Comparison of ENCODE assay signal across 8 mouse cellular contexts in the genomic region with DNA sequence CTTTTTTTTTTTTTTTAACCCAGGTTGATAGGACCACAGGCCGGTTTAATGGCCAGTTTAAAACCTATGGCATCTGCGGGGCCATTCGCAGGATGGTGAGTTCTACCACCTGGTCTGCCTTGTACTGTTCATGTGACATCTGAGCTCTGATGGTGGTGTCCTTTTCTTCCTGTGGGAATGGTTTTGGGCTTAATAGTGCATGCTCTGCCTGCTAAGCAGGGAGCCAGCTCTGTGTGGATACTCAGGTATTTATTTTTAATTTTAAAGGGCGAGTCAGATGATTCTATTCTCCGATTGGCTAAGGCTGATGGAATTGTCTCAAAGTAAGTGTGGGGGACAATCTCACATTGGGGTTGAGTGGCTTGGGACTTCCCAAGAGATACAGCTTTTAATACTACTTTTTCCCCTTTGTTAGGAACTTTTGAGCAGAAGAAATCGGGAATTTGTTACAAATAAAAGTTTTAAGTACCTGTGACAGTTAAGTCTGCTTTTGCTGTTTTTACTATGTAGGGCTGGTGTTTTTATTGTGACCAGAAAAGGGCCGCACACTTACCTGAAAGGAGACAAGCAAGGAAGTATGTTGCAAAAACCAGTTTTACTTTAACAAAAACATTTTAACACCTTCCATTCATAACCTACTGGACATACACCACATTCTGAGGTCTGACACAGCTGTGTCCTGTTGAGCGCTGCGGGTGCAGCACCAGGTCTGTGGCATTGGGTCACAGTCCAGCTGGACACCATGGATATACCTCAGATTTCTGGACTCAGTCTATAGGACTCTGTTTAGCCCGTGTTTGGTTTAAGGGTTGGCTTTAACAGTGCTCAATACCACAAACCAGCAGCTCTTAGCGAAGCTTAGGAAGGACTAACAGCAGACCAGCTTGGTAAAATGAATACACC. TPM values are rescaled to one million over a fixed set of nuclear protein-coding genes. Genes with fewer than 3 reads are reported as not detected.
DNase-seq lines count a peak whose midpoint lies in the region; ATAC-seq and TF ChIP-seq lines count a peak whose summit lies in the region.

No protein-coding gene starts in this region.

- no peak for TF ChIP-seq CTCF in C2C12 (IDR thresholded peaks at IDR 0.05; ENCODE audit: control insufficient read depth, insufficient read depth, insufficient read length)

- H3K79me3 ChIP-seq in C2C12 (ENCODE audit: low read depth) = peaks cover 24% of the 10 kb centered on the region

- DNase-seq in heart, adult 11 months = peak; percentile 87
- no peak for DNase-seq in heart, adult 8-10 months (ENCODE audit: low spot score)
- no peak for DNase-seq in forebrain, embryonic 14.5 days (ENCODE audit: low spot score)
- no peak for DNase-seq in liver, embryonic 13.5 days
- no peak for DNase-seq in adrenal gland, postnatal 36 days
- no peak for DNase-seq in layer of hippocampus, adult 18-20 months (ENCODE audit: low spot score in 2 of 2)
- DNase-seq in cerebellum, postnatal 36 days = no peak

- H3K27me3 ChIP-seq in C2C12 (ENCODE audit: control insufficient read depth, insufficient read depth, insufficient read length) = no peaks in the 10 kb centered on the region
- no peaks in the 10 kb centered on the region for H3K27me3 ChIP-seq in forebrain, embryonic 14.5 days (replicated peaks; ENCODE audit: control insufficient read depth, insufficient read depth, low read length)
- H3K27me3 ChIP-seq in liver, embryonic 13.5 days = no peaks in the 10 kb centered on the region

- H3K9ac ChIP-seq in forebrain, embryonic 14.5 days (ENCODE audit: low read length) = peak overlapping the region; percentile 89
- peak overlapping the region; percentile 93 for H3K9ac ChIP-seq in liver, embryonic 13.5 days

- H3K4me3 ChIP-seq in C2C12 (ENCODE audit: insufficient read depth, poor library complexity, severe bottlenecking) = peak overlapping the region; percentile 96
- H3K4me3 ChIP-seq in forebrain, embryonic 14.5 days (ENCODE audit: low read depth, low read length) = peak overlapping the region; percentile 84
- H3K4me3 ChIP-seq in liver, embryonic 13.5 days (replicated peaks) = peak overlapping the region; percentile 93

- no peaks in the 10 kb centered on the region for H3K9me3 ChIP-seq in forebrain, embryonic 14.5 days (replicated peaks; ENCODE audit: control insufficient read depth, low read length)
- no peaks in the 10 kb centered on the region for H3K9me3 ChIP-seq in liver, embryonic 13.5 days (replicated peaks)

- peaks cover 7% of the 10 kb centered on the region; the same call in 1 of the 2 replicates for H3K4me1 ChIP-seq in forebrain, embryonic 14.5 days (ENCODE audit: control insufficient read depth, insufficient read depth, low read length)
- peaks cover 38% of the 10 kb centered on the region for H3K4me1 ChIP-seq in liver, embryonic 13.5 days (replicated peaks)

- 55% methylated on average over 11 of the region's 11 CpGs for WGBS in forebrain, embryonic 14.5 days
- WGBS in liver, embryonic 13.5 days (ENCODE audit: insufficient replicate concordance) = 34% methylated on average over 11 of the region's 11 CpGs

- H3K4me2 ChIP-seq in forebrain, embryonic 14.5 days (ENCODE audit: low read length) = peak overlapping the region; percentile 81
- H3K4me2 ChIP-seq in liver, embryonic 13.5 days = peak overlapping the region; percentile 96

- no peak for ATAC-seq in forebrain, embryonic 14.5 days
- no peak for ATAC-seq in liver, embryonic 13.5 days (ENCODE audit: low read depth)

- peaks cover 42% of the 10 kb centered on the region for H3K79me2 ChIP-seq in C2C12 (ENCODE audit: control insufficient read depth, insufficient read depth)

- peak overlapping the region; percentile 70 for H3K27ac ChIP-seq in forebrain, embryonic 14.5 days (ENCODE audit: low read depth, low read length)
- peak overlapping the region; percentile 81 for H3K27ac ChIP-seq in liver, embryonic 13.5 days

- peak overlapping the region; percentile 97 for H3ac ChIP-seq in C2C12 (ENCODE audit: control insufficient read depth, insufficient read length, low read depth)

- H3K36me3 ChIP-seq in C2C12 (ENCODE audit: control insufficient read depth, insufficient read depth) = peaks cover 44% of the 10 kb centered on the region
- peaks cover 50% of the 10 kb centered on the region for H3K36me3 ChIP-seq in forebrain, embryonic 14.5 days (ENCODE audit: control insufficient read depth, insufficient read depth, low read length)
- H3K36me3 ChIP-seq in liver, embryonic 13.5 days = peaks cover 54% of the 10 kb centered on the region

TF ChIP-seq in C2C12, 6 proteins besides CTCF, POLR2A, EP300 and RAD21:
- TF ChIP-seq MYOG (IDR thresholded peaks at IDR 0.05; ENCODE audit: control insufficient read depth, extremely low read depth, insufficient read length) = no peak
TF ChIP-seq in C2C12: peak in this region for 0.

RNA-seq across cellular contexts. Expression of a gene that starts 1.0 kb away (rescaled TPM):
- 100 to 1,000 TPM; 452 to 674 (median 565) TPM for total RNA-seq in heart, adult 8-10 months (2022)
- polyA plus RNA-seq in C2C12 (2012; fragmentation: generic; extraction: Trizol) = 5,244 TPM
- polyA plus RNA-seq in forebrain, embryonic 14.5 days (2014; fragmentation: Nextera tagmentation; extraction: Ambion mirVana) = 376 and 523 TPM in 2 replicates
- polyA plus RNA-seq in liver, embryonic 13.5 days (2015; fragmentation: Nextera tagmentation; extraction: Ambion mirVana) = 525 and 552 TPM in 2 replicates
- total RNA-seq in adrenal gland, postnatal 36 days (2021) = 100 to 1,000 TPM; 736 to 838 TPM
- 100 to 1,000 TPM; 772 to 807 TPM for total RNA-seq in layer of hippocampus, adult 18-20 months (2021)

RNA-seq across cellular contexts. Expression of a gene that starts 15.1 kb away (rescaled TPM):
- 10 to 100 TPM; 12.1 to 14.1 (median 12.6) TPM for total RNA-seq in heart, adult 8-10 months (2022)
- 7.9 TPM for polyA plus RNA-seq in C2C12 (2012; fragmentation: generic; extraction: Trizol)
- 14.5 and 15.0 TPM in 2 replicates for polyA plus RNA-seq in forebrain, embryonic 14.5 days (2014; fragmentation: Nextera tagmentation; extraction: Ambion mirVana)
- 4.2 and 4.4 TPM in 2 replicates for polyA plus RNA-seq in liver, embryonic 13.5 days (2015; fragmentation: Nextera tagmentation; extraction: Ambion mirVana)
- total RNA-seq in adrenal gland, postnatal 36 days (2021) = 10 to 100 TPM; 14.0 to 14.2 TPM
- 10 to 100 TPM; 31.6 to 35.5 TPM for total RNA-seq in layer of hippocampus, adult 18-20 months (2021)

RNA-seq across cellular contexts. Expression of a gene that starts 31.5 kb away (rescaled TPM):
- total RNA-seq in heart, adult 8-10 months (2022) = not detected
- polyA plus RNA-seq in C2C12 (2012; fragmentation: generic; extraction: Trizol) = not detected
- not detected in 2 replicates for polyA plus RNA-seq in forebrain, embryonic 14.5 days (2014; fragmentation: Nextera tagmentation; extraction: Ambion mirVana)
- polyA plus RNA-seq in liver, embryonic 13.5 days (2015; fragmentation: Nextera tagmentation; extraction: Ambion mirVana) = not detected in 2 replicates
- not detected for total RNA-seq in adrenal gland, postnatal 36 days (2021)
- not detected for total RNA-seq in layer of hippocampus, adult 18-20 months (2021)

RNA-seq across cellular contexts. Expression of a gene that starts 32.6 kb away (rescaled TPM):
- total RNA-seq in heart, adult 8-10 months (2022) = 100 to 1,000 TPM in 1 of 4 experiments, 10 to 100 TPM in 3; 78.1 to 110 (median 93.3) TPM
- 47.4 TPM for polyA plus RNA-seq in C2C12 (2012; fragmentation: generic; extraction: Trizol)
- polyA plus RNA-seq in forebrain, embryonic 14.5 days (2014; fragmentation: Nextera tagmentation; extraction: Ambion mirVana) = 2.7 and 3.5 TPM in 2 replicates
- 1.5 and 1.9 TPM in 2 replicates for polyA plus RNA-seq in liver, embryonic 13.5 days (2015; fragmentation: Nextera tagmentation; extraction: Ambion mirVana)
- 10 to 100 TPM; 25.7 to 74.5 TPM for total RNA-seq in adrenal gland, postnatal 36 days (2021)
- 1 to 10 TPM; 6.6 to 7.2 TPM for total RNA-seq in layer of hippocampus, adult 18-20 months (2021)
